Mouse (Mus musculus) thymus, adult 2 months (tissue): ENCODE measurements around the gene Plxnc1.

Experiments
- CTCF ChIP-seq: fragments of 200-500 bp; IDR thresholded peaks from 2 replicates; pipeline ENCODE4 v1.5.1; 2012; ENCODE audit warnings: mild to moderate bottlenecking, control low read depth, low read length, moderate library complexity, borderline replicate concordance; ENCODE audit not compliant: control insufficient read depth, poor library complexity, insufficient read depth; ENCODE audit errors: extremely low read depth
- POLR2A ChIP-seq: fragments of 200-500 bp; IDR thresholded peaks from 2 replicates; pipeline ENCODE4 v1.6.1; 2012; ENCODE audit warnings: mild to moderate bottlenecking, low read length, control low read depth, moderate library complexity; ENCODE audit not compliant: control insufficient read depth, poor library complexity, insufficient read depth; ENCODE audit errors: extremely low read depth

DNA sequence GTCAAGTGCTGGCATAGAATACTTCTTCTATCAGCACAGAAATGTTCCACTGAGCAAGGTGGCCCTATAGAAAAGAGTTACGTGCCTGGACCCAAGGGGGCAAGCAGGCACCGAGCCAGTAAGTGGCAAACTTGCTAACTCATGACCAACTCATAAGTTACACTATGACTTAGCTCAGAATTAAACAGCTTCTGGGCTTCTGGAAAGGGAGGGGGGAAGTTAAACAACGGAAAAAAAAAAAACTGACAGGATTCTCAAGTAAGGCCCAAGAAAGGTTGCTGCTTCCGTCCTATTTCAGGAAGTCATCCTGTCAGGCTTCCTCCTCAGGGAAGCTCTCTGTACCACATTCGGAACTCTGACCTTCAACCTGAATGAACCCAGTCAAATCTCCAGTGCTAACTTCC is 31.3 kb downstream of the Plxnc1 start:
- no peak for TF ChIP-seq CTCF
- no peak for TF ChIP-seq POLR2A
